Mouse (Mus musculus) gastrocnemius, postnatal 14 days (tissue): ENCODE measurements around the gene Sox12. TPM values are rescaled to one million over a fixed set of nuclear protein-coding genes. Genes with fewer than 3 reads are reported as not detected.
A peak's percentile ranks its signal among the peaks of the same experiment; 100 is the strongest.
"Not testable (repeated sequence)": the region's sequence is repeated elsewhere in the genome, so short reads cannot be mapped to it uniquely, and the experiment has no call there.

Experiments used
- DNase-seq: peaks from one replicate; pipeline ENCODE4 v3.0.0; 2021; ENCODE audit warnings: mixed read lengths
- intact Hi-C: fragments of 180-260 bp; cut with DNase I; formaldehyde crosslinking; loops from one replicate; pipeline ENCODE4 v1.15.1; 2025; ENCODE audit warnings: low total_unique reads
- total RNA-seq, 2 experiments: library from RNA; stranded (reverse); gene quantifications; 2 replicates each; pipeline ENCODE4 v1.2.3; 2021

The Sox12 gene
- total RNA-seq, 2 experiments from 2014 or later, result 2.9 to 4.3 TPM

- intact Hi-C loops, result no loop called here
- peak; percentile 73 for DNase-seq
Observed at GRCm38 (mm10) chr2:152363245-152364147, 34.4 kb downstream of the Sox12 start.

GRCm38 (mm10) chr2:152361193-152361592 lies 36.7 kb downstream of the Sox12 start:
- no peak for DNase-seq
- intact Hi-C loops, result no loop called here

- intact Hi-C loops, result no loop called here
- peak; percentile 69 for DNase-seq
Observed at GRCm38 (mm10) chr2:152360271-152360775, 37.5 kb downstream of the Sox12 start.

- intact Hi-C loops, result no loop called here
- DNase-seq, result no peak
Observed at GRCm38 (mm10) chr2:152359616-152360015, 38.2 kb downstream of the Sox12 start.

GRCm38 (mm10) chr2:152358977-152359376 lies 38.9 kb downstream of the Sox12 start:
- DNase-seq, intact Hi-C loops: not testable (repeated sequence)

- intact Hi-C loops, result no loop called here
Observed at GRCm38 (mm10) chr2:152357254-152357653, 40.6 kb downstream of the Sox12 start.

GRCm38 (mm10) chr2:152349842-152350540 lies 47.9 kb downstream of the Sox12 start:
- no peak for DNase-seq

More at GRCm38 (mm10) chr2:152357254-152357653, 40.6 kb downstream of the Sox12 start:
- no peak for DNase-seq

GRCm38 (mm10) chr2:152349205-152349604 lies 48.7 kb downstream of the Sox12 start:
- intact Hi-C loops, result no loop called here
- no peak for DNase-seq

More at GRCm38 (mm10) chr2:152349842-152350540, 47.9 kb downstream of the Sox12 start:
- intact Hi-C loops, result no loop called here

GRCm38 (mm10) chr2:152347722-152348121 lies 50.1 kb downstream of the Sox12 start:
- intact Hi-C loops, result no loop called here
- DNase-seq, result no peak

GRCm38 (mm10) chr2:152346776-152347465 lies 50.9 kb downstream of the Sox12 start:
- no peak for DNase-seq
- intact Hi-C loops, result no loop called here

GRCm38 (mm10) chr2:152345393-152345792 lies 52.5 kb downstream of the Sox12 start:
- no peak for DNase-seq
- intact Hi-C loops, result no loop called here

- intact Hi-C loops, result no loop called here
- DNase-seq, result no peak
Observed at GRCm38 (mm10) chr2:152344909-152345308, 53.0 kb downstream of the Sox12 start.

- DNase-seq, result no peak
- intact Hi-C loops, result no loop called here
Observed at GRCm38 (mm10) chr2:152344361-152344760, 53.5 kb downstream of the Sox12 start.

Other genes with a start within 250 kb of the Sox12 start
- gene Csnk2a1, start 171.2 kb downstream of the Sox12 start, total RNA-seq, result 10 to 100 TPM; 64.5 to 73.4 TPM
- gene Tbc1d20, start 104.2 kb downstream of the Sox12 start, total RNA-seq, result 10 to 100 TPM; 28.8 to 33.2 TPM
- gene Rbck1, start 65.4 kb downstream of the Sox12 start, total RNA-seq, result 10 to 100 TPM; 31.1 to 34.8 TPM
- gene Trib3, start 54.0 kb downstream of the Sox12 start, total RNA-seq, result 1 to 10 TPM; 1.0 to 1.6 TPM
- not detected for gene Nrsn2, start 21.4 kb downstream of the Sox12 start, total RNA-seq
- 1 to 10 TPM; 2.7 to 3.2 TPM for gene Zcchc3, start 17.0 kb upstream of the Sox12 start, total RNA-seq
- not detected for gene 6820408C15Rik, start 17.5 kb upstream of the Sox12 start, total RNA-seq
- gene Defb23, start 66.6 kb upstream of the Sox12 start, total RNA-seq, result not detected
- not detected for gene Defb20, start 79.0 kb upstream of the Sox12 start, total RNA-seq
- not detected for gene Defb22, start 92.1 kb upstream of the Sox12 start, total RNA-seq
- not detected for gene Defb26, start 113.6 kb upstream of the Sox12 start, total RNA-seq
- not detected for gene Defb28, start 120.2 kb upstream of the Sox12 start, total RNA-seq
- gene Defb29, start 142.0 kb upstream of the Sox12 start, total RNA-seq, result not detected
- not detected for gene Gm17416, start 171.3 kb upstream of the Sox12 start, total RNA-seq
- gene Defb21, start 174.7 kb upstream of the Sox12 start, total RNA-seq, result not detected
- not detected for gene Defb19, start 182.2 kb upstream of the Sox12 start, total RNA-seq
- not detected for gene Defb45, start 201.3 kb upstream of the Sox12 start, total RNA-seq
- not detected for gene Defb36, start 206.3 kb upstream of the Sox12 start, total RNA-seq
- 1 to 10 TPM; 1.3 to 1.4 TPM for gene Defb25, start 225.0 kb upstream of the Sox12 start, total RNA-seq
- 1 to 10 TPM; 5.2 to 7.3 TPM for gene Rem1, start 228.9 kb upstream of the Sox12 start, total RNA-seq